Mouse (Mus musculus): ENCODE data around the gene Obsl1.

GRCm38 (mm10) chr1:75456746-75457564 is 49.3 kb downstream of the Obsl1 start:
- no peak for TF ChIP-seq EP300 (IDR thresholded peaks at IDR 0.05; ENCODE audit: low read depth)
- peak; percentile 75 for TF ChIP-seq CTCF (IDR thresholded peaks at IDR 0.05; ENCODE audit: low read depth)

All from liver, embryonic 14.5 days (tissue).